Mouse (Mus musculus): Measurements from ENCODE around the gene Lin28a.

DNA sequence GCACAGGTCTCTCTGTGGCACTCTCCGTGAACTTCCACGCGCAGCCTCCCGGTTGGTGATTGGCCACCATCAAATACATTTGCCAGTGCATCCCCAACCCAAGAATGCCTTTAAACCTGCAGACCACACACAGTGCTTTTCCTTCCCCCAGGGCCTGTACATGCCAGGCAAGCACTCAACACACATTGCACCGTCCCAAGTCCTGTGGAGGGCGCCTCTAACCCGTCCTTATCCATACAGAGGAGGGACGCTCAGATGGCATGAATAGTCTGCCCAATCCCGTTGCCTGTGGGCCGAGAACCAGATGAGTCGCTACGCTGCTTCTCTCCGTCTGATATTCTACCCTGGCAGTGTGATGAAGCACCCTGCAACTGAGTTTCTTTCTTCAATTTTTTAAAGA, 35.7 kb downstream of the Lin28a start:
- TF ChIP-seq CTCF (IDR thresholded peaks at IDR 0.05; ENCODE audit: borderline replicate concordance, insufficient read depth, low read length) (no peak), POLR2A (IDR thresholded peaks at IDR 0.05; ENCODE audit: low read depth, low read length) (no peak)
